Mouse (Mus musculus) small intestine, adult 2 months (tissue): ENCODE data around the gene Dhps.

Experiments used
- CTCF ChIP-seq: fragments of 200-500 bp; IDR thresholded peaks from 2 replicates; pipeline ENCODE4 v1.5.1; 2012; ENCODE audit warnings: low read depth, mild to moderate bottlenecking, control low read depth, inconsistent platforms, low read length, moderate library complexity, mixed read lengths; ENCODE audit not compliant: insufficient replicate concordance, insufficient read length; ENCODE audit errors: extremely low read depth
- POLR2A ChIP-seq: fragments of 200-500 bp; IDR thresholded peaks from 2 replicates; pipeline ENCODE4 v1.6.1; 2012; ENCODE audit warnings: low read depth, mild to moderate bottlenecking, control low read depth, inconsistent platforms, low read length, moderate library complexity

DNA sequence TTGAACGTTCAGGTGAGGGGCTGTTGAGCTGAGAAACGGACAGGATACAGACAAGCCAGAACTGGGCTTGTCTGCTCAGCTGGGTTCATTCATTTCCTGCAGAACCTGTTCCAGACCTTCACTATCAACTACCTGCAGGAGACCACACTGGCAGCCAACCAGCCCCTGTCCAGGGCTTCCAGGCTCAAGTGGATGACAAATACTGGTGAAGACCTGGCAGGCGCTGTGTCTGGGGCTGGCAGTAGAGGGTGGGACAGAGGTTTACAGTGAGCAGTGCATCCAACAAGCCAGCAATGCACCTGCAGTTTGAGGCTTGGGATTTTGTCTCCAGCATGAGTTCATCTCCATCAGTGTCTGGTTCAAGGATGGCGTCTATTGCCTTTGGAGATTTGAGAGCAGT is 25.3 kb downstream of the Dhps start:
- TF ChIP-seq CTCF: no peak
- no peak for TF ChIP-seq POLR2A
